Mouse (Mus musculus): ENCODE data around the gene Ebf3. TPM values are rescaled to one million over a fixed set of nuclear protein-coding genes. Genes with fewer than 3 reads are reported as not detected.

The Ebf3 gene
- polyA plus RNA-seq, 1 experiment, result 1.9 TPM

DNA sequence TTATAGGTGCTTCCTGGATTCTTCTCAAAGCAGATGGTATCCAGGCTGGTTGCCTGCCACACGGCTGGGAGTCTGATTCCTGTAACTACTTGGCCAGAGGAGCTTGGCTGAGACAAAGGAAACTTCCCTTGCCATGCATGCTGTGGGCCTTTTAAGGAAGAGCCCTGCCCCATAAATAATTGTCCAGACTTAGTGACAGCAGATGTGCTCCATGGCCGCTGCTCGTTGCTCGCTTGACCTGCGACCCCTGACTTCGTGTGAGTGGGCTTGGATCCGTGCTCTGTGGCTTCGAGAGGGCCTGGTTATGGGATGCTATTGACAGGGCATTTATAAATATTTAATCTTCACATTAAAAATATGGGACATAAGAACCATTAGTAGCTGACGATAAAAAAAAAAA lies 142.0 kb downstream of the Ebf3 start:
- Histone ChIP-seq H3K27me3 (ENCODE audit: control insufficient read depth, insufficient read depth, insufficient read length) (peaks cover 22% of the 10 kb centered on the region), H3K4me3 (no peak overlapping the region), H3ac (ENCODE audit: control insufficient read depth, insufficient read length) (no peak overlapping the region), H3K4me2 (ENCODE audit: low read depth) (no peak overlapping the region), H3K79me2 (ENCODE audit: control insufficient read depth, insufficient read depth) (no peaks in the 10 kb centered on the region), H3K36me3 (ENCODE audit: control insufficient read depth, insufficient read depth) (no peaks in the 10 kb centered on the region)
- TF ChIP-seq POLR2AphosphoS2 (IDR thresholded peaks at IDR 0.05; ENCODE audit: insufficient read length, low read depth), result no peak
- TF ChIP-seq MYOG (IDR thresholded peaks at IDR 0.05; ENCODE audit: control insufficient read depth in 1 of 3, insufficient read depth in 1 of 3, insufficient read length in 2 of 3, low read depth in 2 of 3), result no peak
- TF ChIP-seq USF1 (IDR thresholded peaks at IDR 0.05; ENCODE audit: low read depth), result no peak
- TF ChIP-seq POLR2A (IDR thresholded peaks at IDR 0.05; ENCODE audit: insufficient read length, low read depth), result no peak
- no peak for TF ChIP-seq MYOD1 (IDR thresholded peaks at IDR 0.05; ENCODE audit: control insufficient read depth in 1 of 3, insufficient read length in 2 of 3, low read depth in 2 of 3)
- TF ChIP-seq SRF (IDR thresholded peaks at IDR 0.05; ENCODE audit: control insufficient read depth, insufficient read length, low read depth), result no peak
- no peak for TF ChIP-seq CEBPB (IDR thresholded peaks at IDR 0.05; ENCODE audit: insufficient read depth, poor library complexity, severe bottlenecking)
- no peak for TF ChIP-seq MAX (IDR thresholded peaks at IDR 0.05; ENCODE audit: low read depth)
- no peak for TF ChIP-seq TCF12 (IDR thresholded peaks at IDR 0.05; ENCODE audit: insufficient read depth, poor library complexity, severe bottlenecking)
- no peak for TF ChIP-seq E2F4 (IDR thresholded peaks at IDR 0.05; ENCODE audit: insufficient read depth)

DNA sequence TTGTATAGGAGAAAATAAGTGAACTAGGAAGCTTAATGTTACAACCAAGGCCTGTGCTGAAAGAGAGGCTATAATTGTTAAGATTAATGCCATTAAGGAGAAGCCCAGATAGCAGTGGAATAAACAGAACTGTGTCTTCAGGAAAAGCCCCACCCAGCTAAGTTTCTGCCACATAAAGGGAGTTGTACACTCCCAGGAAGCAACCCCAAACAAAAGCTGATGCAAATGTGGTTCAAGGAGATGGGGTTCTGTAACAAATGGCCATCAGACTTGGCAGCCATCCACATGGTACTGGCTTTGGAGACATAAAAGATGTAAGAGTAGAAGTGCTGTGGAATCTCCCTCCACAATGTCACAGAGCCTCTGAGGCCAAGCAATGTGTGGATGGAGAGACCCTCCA lies 155.2 kb downstream of the Ebf3 start:
- H3K4me3 ChIP-seq, result no peak overlapping the region
- no peaks in the 10 kb centered on the region for H3K36me3 ChIP-seq (ENCODE audit: control insufficient read depth, insufficient read depth)
- H3K27me3 ChIP-seq (ENCODE audit: control insufficient read depth, insufficient read depth, insufficient read length), result no peaks in the 10 kb centered on the region
- no peak overlapping the region for H3K4me2 ChIP-seq (ENCODE audit: low read depth)
- H3K79me2 ChIP-seq (ENCODE audit: control insufficient read depth, insufficient read depth), result no peaks in the 10 kb centered on the region
- TF ChIP-seq MYOG (IDR thresholded peaks at IDR 0.05; ENCODE audit: control insufficient read depth in 1 of 3, insufficient read depth in 1 of 3, insufficient read length in 2 of 3, low read depth in 2 of 3) (no peak), POLR2AphosphoS2 (IDR thresholded peaks at IDR 0.05; ENCODE audit: insufficient read length, low read depth) (no peak), REST (IDR thresholded peaks at IDR 0.05; ENCODE audit: insufficient read depth, insufficient read length) (no peak), POLR2A (IDR thresholded peaks at IDR 0.05; ENCODE audit: insufficient read length, low read depth) (no peak), SRF (IDR thresholded peaks at IDR 0.05; ENCODE audit: control insufficient read depth, insufficient read length, low read depth) (no peak), E2F4 (IDR thresholded peaks at IDR 0.05; ENCODE audit: insufficient read depth) (no peak), MYOD1 (IDR thresholded peaks at IDR 0.05; ENCODE audit: control insufficient read depth in 1 of 3, insufficient read length in 2 of 3, low read depth in 2 of 3) (no peak), TCF12 (IDR thresholded peaks at IDR 0.05; ENCODE audit: insufficient read depth, poor library complexity, severe bottlenecking) (no peak), MAX (IDR thresholded peaks at IDR 0.05; ENCODE audit: low read depth) (no peak), TCF3 (IDR thresholded peaks at IDR 0.05; ENCODE audit: insufficient read length, low read depth) (no peak), USF1 (IDR thresholded peaks at IDR 0.05; ENCODE audit: low read depth) (no peak), CEBPB (IDR thresholded peaks at IDR 0.05; ENCODE audit: insufficient read depth, poor library complexity, severe bottlenecking) (no peak)
- no peak overlapping the region for H3ac ChIP-seq (ENCODE audit: control insufficient read depth, insufficient read length)

DNA sequence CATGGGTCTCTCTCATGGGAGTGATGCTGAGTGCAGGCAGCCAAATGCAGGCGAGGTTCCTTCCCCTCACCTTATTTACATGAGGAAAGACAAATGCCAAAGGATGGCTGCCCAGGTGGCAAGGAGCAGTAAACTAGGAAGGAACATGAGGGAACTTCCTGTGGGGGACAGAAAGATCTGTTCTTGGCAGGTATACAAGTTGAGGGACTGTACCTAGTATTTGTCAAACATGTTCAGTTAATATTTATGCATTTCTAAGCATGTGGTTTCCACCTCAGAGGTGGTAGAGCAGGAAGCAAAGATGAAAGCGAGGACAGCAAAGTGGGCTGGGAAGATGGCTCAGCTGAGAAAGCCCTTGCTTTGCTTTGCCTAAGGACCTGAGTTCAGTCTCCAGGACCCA lies 159.6 kb downstream of the Ebf3 start:
- Histone ChIP-seq H3K79me2 (ENCODE audit: control insufficient read depth, insufficient read depth) (no peaks in the 10 kb centered on the region), H3K4me3 (no peak overlapping the region), H3K36me3 (ENCODE audit: control insufficient read depth, insufficient read depth) (no peaks in the 10 kb centered on the region), H3K27me3 (ENCODE audit: control insufficient read depth, insufficient read depth, insufficient read length) (no peaks in the 10 kb centered on the region), H3K4me2 (ENCODE audit: low read depth) (no peak overlapping the region), H3ac (ENCODE audit: control insufficient read depth, insufficient read length) (no peak overlapping the region)
- TF ChIP-seq TCF12 (IDR thresholded peaks at IDR 0.05; ENCODE audit: insufficient read depth, poor library complexity, severe bottlenecking) (no peak), POLR2A (IDR thresholded peaks at IDR 0.05; ENCODE audit: insufficient read length, low read depth) (no peak), MYOD1 (IDR thresholded peaks at IDR 0.05; ENCODE audit: control insufficient read depth in 1 of 3, insufficient read length in 2 of 3, low read depth in 2 of 3) (no peak), POLR2AphosphoS2 (IDR thresholded peaks at IDR 0.05; ENCODE audit: insufficient read length, low read depth) (no peak), REST (IDR thresholded peaks at IDR 0.05; ENCODE audit: insufficient read depth, insufficient read length) (no peak), E2F4 (IDR thresholded peaks at IDR 0.05; ENCODE audit: insufficient read depth) (no peak)

DNA sequence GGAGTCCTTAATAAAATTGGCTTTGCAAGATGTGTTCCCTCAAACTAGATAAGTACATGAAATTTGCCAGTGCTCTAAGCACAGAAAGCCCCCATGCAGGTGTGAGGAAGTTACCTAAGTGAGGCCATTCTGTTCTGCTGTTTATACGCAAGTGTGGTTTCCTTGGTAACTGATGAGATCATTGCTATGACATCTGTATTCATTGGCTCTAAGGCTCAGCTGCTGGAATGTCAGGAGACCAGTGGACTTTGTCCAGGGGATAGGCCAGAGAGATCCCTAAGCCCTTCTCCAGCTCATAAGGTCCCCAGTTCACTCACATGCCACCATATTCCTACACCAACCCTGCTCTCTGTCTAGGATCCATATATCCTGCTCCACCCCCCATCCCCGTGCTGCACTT lies 162.4 kb downstream of the Ebf3 start:
- Histone ChIP-seq H3K4me3 (no peak overlapping the region), H3ac (ENCODE audit: control insufficient read depth, insufficient read length) (no peak overlapping the region), H3K27me3 (ENCODE audit: control insufficient read depth, insufficient read depth, insufficient read length) (no peaks in the 10 kb centered on the region), H3K36me3 (ENCODE audit: control insufficient read depth, insufficient read depth) (no peaks in the 10 kb centered on the region), H3K79me2 (ENCODE audit: control insufficient read depth, insufficient read depth) (no peaks in the 10 kb centered on the region), H3K4me2 (ENCODE audit: low read depth) (no peak overlapping the region)
- TF ChIP-seq TCF12 (IDR thresholded peaks at IDR 0.05; ENCODE audit: insufficient read depth, poor library complexity, severe bottlenecking) (no peak), MYOG (IDR thresholded peaks at IDR 0.05; ENCODE audit: control insufficient read depth in 1 of 3, insufficient read depth in 1 of 3, insufficient read length in 2 of 3, low read depth in 2 of 3) (no peak), SRF (IDR thresholded peaks at IDR 0.05; ENCODE audit: control insufficient read depth, insufficient read length, low read depth) (no peak), MAX (IDR thresholded peaks at IDR 0.05; ENCODE audit: low read depth) (no peak), POLR2A (IDR thresholded peaks at IDR 0.05; ENCODE audit: insufficient read length, low read depth) (no peak), MYOD1 (IDR thresholded peaks at IDR 0.05; ENCODE audit: control insufficient read depth in 1 of 3, insufficient read length in 2 of 3, low read depth in 2 of 3) (no peak), POLR2AphosphoS2 (IDR thresholded peaks at IDR 0.05; ENCODE audit: insufficient read length, low read depth) (no peak), CEBPB (IDR thresholded peaks at IDR 0.05; ENCODE audit: insufficient read depth, poor library complexity, severe bottlenecking) (no peak), E2F4 (IDR thresholded peaks at IDR 0.05; ENCODE audit: insufficient read depth) (no peak)

DNA sequence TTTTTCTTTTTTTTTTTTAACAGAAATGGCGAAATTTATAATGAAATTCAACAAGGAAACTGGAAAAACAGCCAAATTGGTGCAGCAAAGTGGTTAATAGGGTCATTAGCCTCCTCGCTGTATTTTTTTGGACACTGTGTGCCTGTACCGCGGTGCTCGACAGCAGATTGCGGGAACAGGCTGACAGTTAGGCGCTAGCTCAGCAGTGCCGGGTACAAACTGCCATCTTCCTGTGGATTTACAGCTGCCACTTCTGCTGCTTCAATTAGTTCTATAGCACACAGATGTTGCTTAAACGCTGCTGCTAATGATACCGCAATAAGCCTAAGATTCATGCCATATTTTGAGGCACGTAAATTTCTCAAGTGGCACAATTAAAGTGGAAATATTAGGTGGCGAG lies 167.1 kb downstream of the Ebf3 start:
- Histone ChIP-seq H3K4me3 (no peak overlapping the region), H3K4me2 (ENCODE audit: low read depth) (no peak overlapping the region)

More for the DNA sequence above, 167.1 kb downstream of the Ebf3 start:
- H3ac ChIP-seq (ENCODE audit: control insufficient read depth, insufficient read length), result no peak overlapping the region
- H3K27me3 ChIP-seq (ENCODE audit: control insufficient read depth, insufficient read depth, insufficient read length), result no peaks in the 10 kb centered on the region
- TF ChIP-seq POLR2AphosphoS2 (IDR thresholded peaks at IDR 0.05; ENCODE audit: insufficient read length, low read depth), result no peak
- no peak for TF ChIP-seq REST (IDR thresholded peaks at IDR 0.05; ENCODE audit: insufficient read depth, insufficient read length)
- no peak for TF ChIP-seq SRF (IDR thresholded peaks at IDR 0.05; ENCODE audit: control insufficient read depth, insufficient read length, low read depth)
- TF ChIP-seq MYOD1 (IDR thresholded peaks at IDR 0.05; ENCODE audit: control insufficient read depth in 1 of 3, insufficient read length in 2 of 3, low read depth in 2 of 3), result no peak
- no peak for TF ChIP-seq TCF3 (IDR thresholded peaks at IDR 0.05; ENCODE audit: insufficient read length, low read depth)
- TF ChIP-seq MYOG (IDR thresholded peaks at IDR 0.05; ENCODE audit: control insufficient read depth in 1 of 3, insufficient read depth in 1 of 3, insufficient read length in 2 of 3, low read depth in 2 of 3), result no peak
- no peak for TF ChIP-seq MAX (IDR thresholded peaks at IDR 0.05; ENCODE audit: low read depth)
- TF ChIP-seq TCF12 (IDR thresholded peaks at IDR 0.05; ENCODE audit: insufficient read depth, poor library complexity, severe bottlenecking), result no peak
- TF ChIP-seq USF1 (IDR thresholded peaks at IDR 0.05; ENCODE audit: low read depth), result no peak
- TF ChIP-seq CEBPB (IDR thresholded peaks at IDR 0.05; ENCODE audit: insufficient read depth, poor library complexity, severe bottlenecking), result no peak
- no peak for TF ChIP-seq POLR2A (IDR thresholded peaks at IDR 0.05; ENCODE audit: insufficient read length, low read depth)
- TF ChIP-seq E2F4 (IDR thresholded peaks at IDR 0.05; ENCODE audit: insufficient read depth), result no peak
- no peaks in the 10 kb centered on the region for H3K79me2 ChIP-seq (ENCODE audit: control insufficient read depth, insufficient read depth)
- no peaks in the 10 kb centered on the region for H3K36me3 ChIP-seq (ENCODE audit: control insufficient read depth, insufficient read depth)

Data from myocyte (in vitro differentiated cells).